In genomic region chr7:117435730-117436441, GRCm38 (mm10) we compare ENCODE assay signal across 8 mouse cellular contexts. TPM values are rescaled to one million over a fixed set of nuclear protein-coding genes. Genes with fewer than 3 reads are reported as not detected.
A peak's percentile ranks its signal among the peaks of the same experiment; 100 is the strongest.
DNase-seq lines count a peak whose midpoint lies in the region; ATAC-seq and TF ChIP-seq lines count a peak whose summit lies in the region.
"Had no signal": no experiment of that assay in that cellular context is flagged by ENCODE, and none has a peak within 500 bp of the region (broad histone marks: within the 10 kb centered on the region; RNA-seq: fewer than 3 reads in every experiment).

No protein-coding gene starts in this region.

- no peak for DNase-seq in limb, embryonic 10.5 days (ENCODE audit: low spot score)
- peak; percentile 49 for DNase-seq in forebrain, postnatal 0 days
- DNase-seq in hindbrain, embryonic 14.5 days (ENCODE audit: low spot score): no peak
- no peak for DNase-seq in lung, adult 18-20 months

- no peak overlapping the region for H3K4me3 ChIP-seq in limb, embryonic 12.5 days (replicated peaks)
- no peak overlapping the region for H3K4me3 ChIP-seq in limb, embryonic 10.5 days
- no peak overlapping the region for H3K4me3 ChIP-seq in forebrain, postnatal 0 days (ENCODE audit: low read depth, low read length)
- H3K4me3 ChIP-seq in hindbrain, embryonic 14.5 days (replicated peaks; ENCODE audit: low read length): no peak overlapping the region
- no peak overlapping the region for H3K4me3 ChIP-seq in midbrain, embryonic 16.5 days (ENCODE audit: low read depth, low read length)
- H3K4me3 ChIP-seq: megakaryocyte, embryonic 14.5 days had no signal

- H3K9ac ChIP-seq in limb, embryonic 12.5 days (replicated peaks): no peak overlapping the region
- no peak overlapping the region for H3K9ac ChIP-seq in forebrain, postnatal 0 days
- H3K9ac ChIP-seq in hindbrain, embryonic 14.5 days: no peak overlapping the region
- H3K9ac ChIP-seq in midbrain, embryonic 16.5 days (ENCODE audit: low read depth, low read length): no peak overlapping the region

- no peaks in the 10 kb centered on the region for H3K9me3 ChIP-seq in limb, embryonic 12.5 days
- H3K9me3 ChIP-seq in limb, embryonic 10.5 days (replicated peaks): no peaks in the 10 kb centered on the region
- H3K9me3 ChIP-seq in forebrain, postnatal 0 days (ENCODE audit: low read length): no peaks in the 10 kb centered on the region
- H3K9me3 ChIP-seq in hindbrain, embryonic 14.5 days (ENCODE audit: control insufficient read depth, low read length): no peaks in the 10 kb centered on the region
- H3K9me3 ChIP-seq in midbrain, embryonic 16.5 days (replicated peaks; ENCODE audit: control insufficient read depth, low read length, poor library complexity, severe bottlenecking): no peaks in the 10 kb centered on the region
- H3K9me3 ChIP-seq: megakaryocyte, embryonic 14.5 days had no signal

- peak overlapping the region; percentile 75 for H3K27ac ChIP-seq in limb, embryonic 12.5 days
- H3K27ac ChIP-seq in limb, embryonic 10.5 days: no peak overlapping the region
- peak overlapping the region; percentile 23; the same call in 1 of the 2 replicates for H3K27ac ChIP-seq in forebrain, postnatal 0 days (ENCODE audit: low read depth, low read length)
- H3K27ac ChIP-seq in hindbrain, embryonic 14.5 days: no peak overlapping the region
- peak overlapping the region; percentile 43; the same call in 1 of the 2 replicates for H3K27ac ChIP-seq in midbrain, embryonic 16.5 days (ENCODE audit: low read length)

- WGBS in limb, embryonic 12.5 days: 85% methylated on average over 12 of the region's 12 CpGs
- WGBS in limb, embryonic 10.5 days: 92% methylated on average over 12 of the region's 12 CpGs
- 56% methylated on average over 12 of the region's 12 CpGs for WGBS in forebrain, postnatal 0 days
- WGBS in hindbrain, embryonic 14.5 days: 85% methylated on average over 12 of the region's 12 CpGs
- WGBS in midbrain, embryonic 16.5 days: 88% methylated on average over 12 of the region's 12 CpGs

- TF ChIP-seq CTCF in forebrain, postnatal 0 days (IDR thresholded peaks at IDR 0.05; ENCODE audit: low read depth): no peak

- H3K4me1 ChIP-seq in limb, embryonic 12.5 days (replicated peaks): peaks cover 7% of the 10 kb centered on the region; the same call in 1 of the 2 replicates
- H3K4me1 ChIP-seq in limb, embryonic 10.5 days: peaks cover 6% of the 10 kb centered on the region; the same call in 1 of the 2 replicates
- H3K4me1 ChIP-seq in forebrain, postnatal 0 days (ENCODE audit: insufficient read depth): peaks cover 23% of the 10 kb centered on the region
- peaks cover 13% of the 10 kb centered on the region for H3K4me1 ChIP-seq in hindbrain, embryonic 14.5 days (replicated peaks; ENCODE audit: control insufficient read depth, insufficient read depth, low read length)
- peaks cover 14% of the 10 kb centered on the region for H3K4me1 ChIP-seq in midbrain, embryonic 16.5 days (ENCODE audit: control insufficient read depth, insufficient read depth, low read length)

- peak; percentile 26; the same call in 1 of the 2 replicates for ATAC-seq in limb, embryonic 12.5 days (ENCODE audit: insufficient number of reproducible peaks, insufficient read depth, low FRiP score, low TSS enrichment, low read depth)
- peak; percentile 82 for ATAC-seq in forebrain, postnatal 0 days
- peak; percentile 60; the same call in 1 of the 2 replicates for ATAC-seq in hindbrain, embryonic 14.5 days (ENCODE audit: low FRiP score)
- peak; percentile 59; the same call in 1 of the 2 replicates for ATAC-seq in midbrain, embryonic 16.5 days
- no peak for ATAC-seq in megakaryocyte-erythroid progenitor cell, adult 5-6 weeks (replicated peaks; ENCODE audit: low FRiP score, low TSS enrichment, poor library complexity, severe bottlenecking)

- no peak overlapping the region for H3K4me2 ChIP-seq in limb, embryonic 12.5 days
- H3K4me2 ChIP-seq in forebrain, postnatal 0 days (ENCODE audit: low read depth): no peak overlapping the region
- H3K4me2 ChIP-seq in hindbrain, embryonic 14.5 days (replicated peaks): no peak overlapping the region
- H3K4me2 ChIP-seq in midbrain, embryonic 16.5 days (ENCODE audit: low read length): no peak overlapping the region

- no peaks in the 10 kb centered on the region for H3K36me3 ChIP-seq in limb, embryonic 12.5 days
- no peaks in the 10 kb centered on the region for H3K36me3 ChIP-seq in limb, embryonic 10.5 days
- H3K36me3 ChIP-seq in forebrain, postnatal 0 days (ENCODE audit: insufficient read depth): no peaks in the 10 kb centered on the region
- no peaks in the 10 kb centered on the region for H3K36me3 ChIP-seq in hindbrain, embryonic 14.5 days (replicated peaks; ENCODE audit: control insufficient read depth, insufficient read depth)
- H3K36me3 ChIP-seq in midbrain, embryonic 16.5 days (ENCODE audit: control insufficient read depth, insufficient read depth, low read length): no peaks in the 10 kb centered on the region

- peaks cover 3% of the 10 kb centered on the region; the same call in 1 of the 2 replicates for H3K27me3 ChIP-seq in limb, embryonic 12.5 days
- H3K27me3 ChIP-seq in limb, embryonic 10.5 days (ENCODE audit: low read depth, poor library complexity, severe bottlenecking): no peaks in the 10 kb centered on the region
- no peaks in the 10 kb centered on the region for H3K27me3 ChIP-seq in forebrain, postnatal 0 days (ENCODE audit: insufficient read depth, low read length)
- no peaks in the 10 kb centered on the region for H3K27me3 ChIP-seq in hindbrain, embryonic 14.5 days (ENCODE audit: control insufficient read depth, insufficient read depth, low read length)
- H3K27me3 ChIP-seq in midbrain, embryonic 16.5 days (ENCODE audit: control insufficient read depth, insufficient read depth, low read depth, low read length): no peaks in the 10 kb centered on the region

RNA-seq across cellular contexts. Expression of gene Xylt1, which starts 55.1 kb away (rescaled TPM):
- polyA plus RNA-seq in limb, embryonic 12.5 days (2016; fragmentation: Nextera tagmentation; extraction: Ambion mirVana): 1.8 and 2.4 TPM in 2 replicates
- polyA plus RNA-seq in limb, embryonic 10.5 days (2016; fragmentation: Nextera tagmentation; extraction: Ambion mirVana): 0.91 and 0.95 TPM in 2 replicates
- total RNA-seq in forebrain, postnatal 0 days (2014; rRNA removed): 11.7 and 14.0 TPM in 2 replicates
- 1.4 and 2.6 TPM in 2 replicates for polyA plus RNA-seq in forebrain, postnatal 0 days (2015; fragmentation: Nextera tagmentation; extraction: Ambion mirVana)
- 4.2 and 4.3 TPM in 2 replicates for polyA plus RNA-seq in hindbrain, embryonic 14.5 days (2014; fragmentation: Nextera tagmentation; extraction: Ambion mirVana)
- 2.1 and 2.5 TPM in 2 replicates for polyA plus RNA-seq in midbrain, embryonic 16.5 days (2015; fragmentation: Nextera tagmentation; extraction: Ambion mirVana)
- 14.5 and 21.6 TPM in 2 replicates for total RNA-seq in megakaryocyte-erythroid progenitor cell, adult 5-6 weeks (2014; fragmentation: Nextera tagmentation)
- total RNA-seq in megakaryocyte-erythroid progenitor cell, adult 5-6 weeks (2017): 12.7 and 13.6 TPM in 2 replicates

Comparison
In these comparisons a context has a peak if more than half of its experiments do, and no peak if none do; other contexts are left out.
1. H3K27ac ChIP-seq: peak in limb, embryonic 12.5 days (single experiment), forebrain, postnatal 0 days (single experiment) and midbrain, embryonic 16.5 days (single experiment); none in limb, embryonic 10.5 days (single experiment) and hindbrain, embryonic 14.5 days (single experiment).